Mouse (Mus musculus) right cerebral cortex, postnatal 25 days (tissue): ENCODE measurements around the gene Gmfb.
A peak's percentile ranks its signal among the peaks of the same experiment; 100 is the strongest.
"Not testable (repeated sequence)": the region's sequence is repeated elsewhere in the genome, so short reads cannot be mapped to it uniquely, and the experiment has no call there.

Experiments
- DNase-seq: peaks from one replicate; pipeline ENCODE4 v3.0.0; 2022

The Gmfb gene

GRCm38 (mm10) chr14:46821873-46822716 lies at the start of gene Gmfb:
Gene Gmfb, minus strand, starts transcription at chr14:46822242.
- peak; percentile 98 for DNase-seq

- DNase-seq, result no peak
Observed at GRCm38 (mm10) chr14:46862922-46863321, 40.9 kb upstream of the Gmfb start.

- no peak for DNase-seq
Observed at GRCm38 (mm10) chr14:46853677-46854076, 31.6 kb upstream of the Gmfb start.

GRCm38 (mm10) chr14:46849769-46850168 lies 27.7 kb upstream of the Gmfb start:
- no peak for DNase-seq

- no peak for DNase-seq
Observed at GRCm38 (mm10) chr14:46848736-46849135, 26.7 kb upstream of the Gmfb start.

- DNase-seq, result no peak
Observed at GRCm38 (mm10) chr14:46848063-46848590, 26.1 kb upstream of the Gmfb start.

GRCm38 (mm10) chr14:46845706-46846105 lies 23.7 kb upstream of the Gmfb start:
- no peak for DNase-seq

- no peak for DNase-seq
Observed at GRCm38 (mm10) chr14:46839326-46839725, 17.3 kb upstream of the Gmfb start.

GRCm38 (mm10) chr14:46832354-46833272 lies 10.6 kb upstream of the Gmfb start:
- peak; percentile 21 for DNase-seq

GRCm38 (mm10) chr14:46831837-46832333 lies 9.8 kb upstream of the Gmfb start, which contains the start of gene Cgrrf1:
Gene Cgrrf1, plus strand, starts transcription at chr14:46832125.
- peak; percentile 92 for DNase-seq

GRCm38 (mm10) chr14:46831295-46831694 lies 9.3 kb upstream of the Gmfb start:
- DNase-seq, result no peak

- DNase-seq, result no peak
Observed at GRCm38 (mm10) chr14:46827430-46827829, 5.4 kb upstream of the Gmfb start.

GRCm38 (mm10) chr14:46823996-46824395 lies 2.0 kb upstream of the Gmfb start:
- DNase-seq, result no peak

GRCm38 (mm10) chr14:46821271-46821872 lies 670 bp downstream of the Gmfb start:
- no peak for DNase-seq

GRCm38 (mm10) chr14:46819961-46820360 lies 2.1 kb downstream of the Gmfb start:
- not testable (repeated sequence) for DNase-seq

GRCm38 (mm10) chr14:46818743-46819142 lies 3.3 kb downstream of the Gmfb start:
- no peak for DNase-seq

- no peak for DNase-seq
Observed at GRCm38 (mm10) chr14:46816916-46817622, 5.0 kb downstream of the Gmfb start.

- no peak for DNase-seq
Observed at GRCm38 (mm10) chr14:46815640-46816039, 6.4 kb downstream of the Gmfb start.

- no peak for DNase-seq
Observed at GRCm38 (mm10) chr14:46807927-46808326, 14.1 kb downstream of the Gmfb start.

GRCm38 (mm10) chr14:46806186-46806585 lies 15.9 kb downstream of the Gmfb start:
- DNase-seq, result no peak

- no peak for DNase-seq
Observed at GRCm38 (mm10) chr14:46803791-46804190, 18.3 kb downstream of the Gmfb start.

- DNase-seq, result no peak
Observed at GRCm38 (mm10) chr14:46803259-46803658, 18.8 kb downstream of the Gmfb start.
